ENCODE assay signal across 8 mouse cellular contexts in the genomic region with DNA sequence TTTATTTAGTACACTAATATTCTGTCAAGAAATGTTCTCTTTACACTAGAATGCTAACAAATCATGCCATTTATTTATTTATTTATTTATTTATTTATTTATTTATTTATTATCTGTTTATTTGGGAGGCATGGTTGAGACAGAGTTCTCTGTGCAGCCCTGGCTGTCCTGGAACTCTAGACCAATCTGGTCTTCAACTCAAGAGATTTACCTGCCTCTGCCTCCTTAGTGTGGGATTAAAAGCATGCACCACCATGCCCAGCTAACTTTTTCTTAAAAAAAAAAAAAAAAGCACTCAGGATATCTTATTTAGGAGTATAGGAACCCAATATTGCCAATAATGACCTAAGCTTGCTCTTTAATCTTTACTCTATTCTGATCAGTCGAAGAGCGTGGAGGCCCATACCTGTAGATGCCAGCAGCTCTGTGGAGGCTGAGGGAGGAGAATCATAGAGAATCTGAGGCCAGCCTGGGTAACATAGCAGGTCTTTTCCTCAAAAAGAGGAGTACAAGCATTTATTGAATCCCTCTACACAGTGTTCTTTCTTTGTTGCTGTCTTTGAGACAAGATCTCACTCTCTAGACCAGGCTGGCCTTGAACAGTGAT. TPM values are rescaled to one million over a fixed set of nuclear protein-coding genes. Genes with fewer than 3 reads are reported as not detected.
DNase-seq lines count a peak whose midpoint lies in the region; ATAC-seq lines count a peak whose summit lies in the region.

No protein-coding gene starts in this region.

- no peaks in the 10 kb centered on the region for H3K27me3 ChIP-seq in heart, embryonic 16.5 days (ENCODE audit: control insufficient read depth, insufficient read depth, low read length)
- no peaks in the 10 kb centered on the region for H3K27me3 ChIP-seq in embryonic facial prominence, embryonic 10.5 days (replicated peaks; ENCODE audit: low read depth, poor library complexity, severe bottlenecking)
- H3K27me3 ChIP-seq in hindbrain, embryonic 14.5 days (ENCODE audit: control insufficient read depth, insufficient read depth, low read length) = no peaks in the 10 kb centered on the region
- H3K27me3 ChIP-seq in midbrain, embryonic 13.5 days = no peaks in the 10 kb centered on the region

- no peak for DNase-seq in heart, postnatal 4 days
- no peak for DNase-seq in embryonic facial prominence, embryonic 10.5 days (ENCODE audit: low spot score)
- no peak for DNase-seq in hindbrain, embryonic 14.5 days (ENCODE audit: low spot score)
- no peak for DNase-seq in retina, postnatal 1 day
- DNase-seq in embryo, embryonic 10 days (ENCODE audit: low spot score) = no peak
- DNase-seq in spleen, postnatal 4 days (ENCODE audit: low spot score in 2 of 2) = no peak

- no peak overlapping the region for H3K9ac ChIP-seq in heart, embryonic 16.5 days (ENCODE audit: low read length)
- H3K9ac ChIP-seq in hindbrain, embryonic 14.5 days = 0 out of 2 replicates have a peak overlapping the region, but pooled peaks have one; percentile 93
- H3K9ac ChIP-seq in midbrain, embryonic 13.5 days (replicated peaks) = no peak overlapping the region

- H3K4me2 ChIP-seq in heart, embryonic 16.5 days (ENCODE audit: low read depth, low read length) = no peak overlapping the region
- H3K4me2 ChIP-seq in hindbrain, embryonic 14.5 days (replicated peaks) = peak overlapping the region; percentile 90
- H3K4me2 ChIP-seq in midbrain, embryonic 13.5 days (replicated peaks) = no peak overlapping the region

- H3K36me3 ChIP-seq in heart, embryonic 16.5 days (ENCODE audit: control insufficient read depth, insufficient read depth) = 0 out of 2 replicates have a peak, but pooled peaks cover 2% of the 10 kb centered on the region
- H3K36me3 ChIP-seq in embryonic facial prominence, embryonic 10.5 days (replicated peaks) = peaks cover 6% of the 10 kb centered on the region; the same call in 1 of the 2 replicates
- peaks cover 8% of the 10 kb centered on the region; the same call in 1 of the 2 replicates for H3K36me3 ChIP-seq in hindbrain, embryonic 14.5 days (replicated peaks; ENCODE audit: control insufficient read depth, insufficient read depth)
- H3K36me3 ChIP-seq in midbrain, embryonic 13.5 days = 0 out of 2 replicates have a peak, but pooled peaks cover 2% of the 10 kb centered on the region

- H3K27ac ChIP-seq in heart, embryonic 16.5 days (ENCODE audit: low read length) = no peak overlapping the region
- H3K27ac ChIP-seq in embryonic facial prominence, embryonic 10.5 days (replicated peaks) = peak overlapping the region; percentile 92
- no peak overlapping the region; the same call in 1 of the 2 replicates for H3K27ac ChIP-seq in hindbrain, embryonic 14.5 days
- peak overlapping the region; percentile 95; the same call in 1 of the 2 replicates for H3K27ac ChIP-seq in midbrain, embryonic 13.5 days

- WGBS in heart, embryonic 16.5 days = 96% methylated on average over 2 of the region's 2 CpGs
- WGBS in embryonic facial prominence, embryonic 10.5 days = 94% methylated on average over 2 of the region's 2 CpGs
- 99% methylated on average over 2 of the region's 2 CpGs for WGBS in hindbrain, embryonic 14.5 days
- 98% methylated on average over 2 of the region's 2 CpGs for WGBS in midbrain, embryonic 13.5 days

- no peak for ATAC-seq in heart, embryonic 16.5 days (replicated peaks; ENCODE audit: extremely low read depth, insufficient read depth, low FRiP score)
- no peak; the same call in 1 of the 2 replicates for ATAC-seq in hindbrain, embryonic 14.5 days (ENCODE audit: low FRiP score)
- ATAC-seq in midbrain, embryonic 13.5 days = peak; percentile 49

- peaks cover 6% of the 10 kb centered on the region for H3K4me1 ChIP-seq in heart, embryonic 16.5 days (ENCODE audit: control insufficient read depth, insufficient read depth, low read length)
- H3K4me1 ChIP-seq in embryonic facial prominence, embryonic 10.5 days = peaks cover 10% of the 10 kb centered on the region
- peaks cover 8% of the 10 kb centered on the region for H3K4me1 ChIP-seq in hindbrain, embryonic 14.5 days (replicated peaks; ENCODE audit: control insufficient read depth, insufficient read depth, low read length)
- H3K4me1 ChIP-seq in midbrain, embryonic 13.5 days (replicated peaks) = peaks cover 10% of the 10 kb centered on the region

- H3K4me3 ChIP-seq in heart, embryonic 16.5 days (ENCODE audit: low read length) = peak overlapping the region; percentile 85; the same call in 1 of the 2 replicates
- H3K4me3 ChIP-seq in embryonic facial prominence, embryonic 10.5 days = peak overlapping the region; percentile 81
- H3K4me3 ChIP-seq in hindbrain, embryonic 14.5 days (replicated peaks; ENCODE audit: low read length) = 0 out of 2 replicates have a peak overlapping the region, but pooled peaks have one; percentile 71
- H3K4me3 ChIP-seq in midbrain, embryonic 13.5 days (replicated peaks) = no peak overlapping the region

- no peaks in the 10 kb centered on the region for H3K9me3 ChIP-seq in heart, embryonic 16.5 days (replicated peaks; ENCODE audit: control insufficient read depth, low read length)
- no peaks in the 10 kb centered on the region for H3K9me3 ChIP-seq in embryonic facial prominence, embryonic 10.5 days
- no peaks in the 10 kb centered on the region for H3K9me3 ChIP-seq in hindbrain, embryonic 14.5 days (ENCODE audit: control insufficient read depth, low read length)
- no peaks in the 10 kb centered on the region for H3K9me3 ChIP-seq in midbrain, embryonic 13.5 days

RNA-seq across cellular contexts. Expression of a gene that starts 0.5 kb away (rescaled TPM):
- 42.3 and 44.1 TPM in 2 replicates for polyA plus RNA-seq in heart, embryonic 16.5 days (2015; fragmentation: Nextera tagmentation; extraction: Ambion mirVana)
- 10 to 100 TPM; 40.3 to 41.2 TPM for total RNA-seq in heart, postnatal 4 days (2021)
- 26.9 and 31.6 TPM in 2 replicates for polyA plus RNA-seq in embryonic facial prominence, embryonic 10.5 days (2016; fragmentation: Nextera tagmentation; extraction: Ambion mirVana)
- 16.0 and 22.4 TPM in 2 replicates for polyA plus RNA-seq in hindbrain, embryonic 14.5 days (2014; fragmentation: Nextera tagmentation; extraction: Ambion mirVana)
- 21.4 and 25.0 TPM in 2 replicates for polyA plus RNA-seq in midbrain, embryonic 13.5 days (2015; fragmentation: Nextera tagmentation; extraction: Ambion mirVana)

Comparison
In these comparisons a context has a peak if more than half of its experiments do, and no peak if none do; other contexts are left out.
1. H3K27ac ChIP-seq: peak in embryonic facial prominence, embryonic 10.5 days (single experiment) and midbrain, embryonic 13.5 days (single experiment); none in heart, embryonic 16.5 days (single experiment) and hindbrain, embryonic 14.5 days (single experiment).